Mouse (Mus musculus) cortical plate, adult 2 months (tissue): ENCODE measurements at regions not wholly inside any gene's neighbourhood (a gene's known extent, or its start where the extent isn't known, plus 50 kb on each side); places are given as distances from the start of the nearest gene placed in this dataset.

Experiments
- CTCF ChIP-seq: fragments of 200-500 bp; IDR thresholded peaks from 2 replicates; pipeline ENCODE4 v1.5.1; 2011; ENCODE audit warnings: mild to moderate bottlenecking, control low read depth, low read length; ENCODE audit not compliant: insufficient read depth; ENCODE audit errors: extremely low read depth
- POLR2A ChIP-seq: fragments of 200-500 bp; IDR thresholded peaks from 2 replicates; pipeline ENCODE4 v1.6.1; 2011; ENCODE audit warnings: mild to moderate bottlenecking, low read length, control low read depth; ENCODE audit not compliant: insufficient read depth; ENCODE audit errors: extremely low read depth

- TF ChIP-seq CTCF = no peak
- TF ChIP-seq POLR2A = no peak
These were observed 186.7 kb upstream of the Myt1l start for GRCm38 (mm10) chr12:29341388-29341995.
